12 mouse cellular contexts compared by ENCODE assay signal in genomic region chr5:138086842-138087241, GRCm38 (mm10). TPM values are rescaled to one million over a fixed set of nuclear protein-coding genes. Genes with fewer than 3 reads are reported as not detected.
DNase-seq lines count a peak whose midpoint lies in the region; ATAC-seq and TF ChIP-seq lines count a peak whose summit lies in the region.
"Had no signal": no experiment of that assay in that cellular context is flagged by ENCODE, and none has a peak within 500 bp of the region (broad histone marks: within the 10 kb centered on the region; RNA-seq: fewer than 3 reads in every experiment).

No protein-coding gene starts in this region.

- no peak for TF ChIP-seq CTCF in CH12.LX (conservative IDR thresholded peaks at IDR 0.05 in 1 of 2, IDR thresholded peaks at IDR 0.05 in 1 of 2; ENCODE audit: low read depth in 2 of 2, low read length in 2 of 2)

- no peak for TF ChIP-seq POLR2A in CH12.LX (IDR thresholded peaks at IDR 0.05; ENCODE audit: low read depth, low read length)

- dilution Hi-C loops in CH12.LX (cut with MboI; ENCODE audit: extremely low pct_ligation_motif_present, extremely low pct_unique_long_range_greater_than_20kb, low sequenced_read_pairs), result no loop called here

- H3K9me3 ChIP-seq in CH12.LX (replicated peaks; ENCODE audit: low read length), result no peaks in the 10 kb centered on the region
- no peaks in the 10 kb centered on the region for H3K9me3 ChIP-seq in embryonic facial prominence, embryonic 12.5 days
- H3K9me3 ChIP-seq in hindbrain, embryonic 16.5 days (ENCODE audit: control insufficient read depth, low read length), result no peaks in the 10 kb centered on the region
- no peaks in the 10 kb centered on the region for H3K9me3 ChIP-seq in midbrain, embryonic 11.5 days (ENCODE audit: control insufficient read depth, low read length)

- no peak for TF ChIP-seq EP300 in CH12.LX (IDR thresholded peaks at IDR 0.05; ENCODE audit: low read length)

- no peak for TF ChIP-seq RAD21 in CH12.LX (IDR thresholded peaks at IDR 0.05; ENCODE audit: low read depth, low read length)

- H3K4me3 ChIP-seq in CH12.LX (replicated peaks in 1 of 3; ENCODE audit: low read depth in 2 of 3, low read length in 2 of 3, poor library complexity in 1 of 3), result no peak overlapping the region
- peak overlapping the region; percentile 91; the same call in 1 of the 2 replicates for H3K4me3 ChIP-seq in embryonic facial prominence, embryonic 12.5 days
- H3K4me3 ChIP-seq in hindbrain, embryonic 16.5 days (ENCODE audit: low read length), result no peak overlapping the region
- H3K4me3 ChIP-seq in midbrain, embryonic 11.5 days (ENCODE audit: low read depth, low read length), result no peak overlapping the region

- H3K4me2 ChIP-seq in CH12.LX (ENCODE audit: insufficient read depth, low read depth, poor library complexity, severe bottlenecking), result no peak overlapping the region
- H3K4me2 ChIP-seq in embryonic facial prominence, embryonic 12.5 days (replicated peaks), result peak overlapping the region; percentile 78; the same call in 1 of the 2 replicates
- peak overlapping the region; percentile 72 for H3K4me2 ChIP-seq in hindbrain, embryonic 16.5 days (ENCODE audit: low read length)
- H3K4me2 ChIP-seq in midbrain, embryonic 11.5 days, result peak overlapping the region; percentile 60; the same call in 1 of the 2 replicates

- H3K4me1 ChIP-seq in CH12.LX (ENCODE audit: control insufficient read depth in 1 of 2, insufficient read depth in 2 of 2), result peaks cover 0 to 40% of the 10 kb centered on the region in 2 experiments; a peak in 2 of 4 replicates
- no peaks in the 10 kb centered on the region for H3K4me1 ChIP-seq in embryonic facial prominence, embryonic 12.5 days
- peaks cover 17% of the 10 kb centered on the region for H3K4me1 ChIP-seq in hindbrain, embryonic 16.5 days (ENCODE audit: control insufficient read depth, insufficient read depth, low read depth, low read length)
- H3K4me1 ChIP-seq in midbrain, embryonic 11.5 days (ENCODE audit: control insufficient read depth, insufficient read depth, low read length), result no peaks in the 10 kb centered on the region

- intact Hi-C loops in left cerebral cortex, postnatal 4 days (cut with DNase I), result no loop called here

- peaks cover 54% of the 10 kb centered on the region for H3K79me2 ChIP-seq in CH12.LX (replicated peaks; ENCODE audit: control insufficient read depth, extremely low read depth, insufficient read depth, poor library complexity, severe bottlenecking)

- H3K36me3 ChIP-seq in CH12.LX (replicated peaks in 1 of 2; ENCODE audit: control insufficient read depth in 1 of 2, insufficient read depth in 1 of 2, low read length in 1 of 2), result peaks cover 10 to 31% of the 10 kb centered on the region in 2 experiments
- no peaks in the 10 kb centered on the region for H3K36me3 ChIP-seq in embryonic facial prominence, embryonic 12.5 days
- H3K36me3 ChIP-seq in hindbrain, embryonic 16.5 days (ENCODE audit: control insufficient read depth, insufficient read depth, low read length), result 0 out of 2 replicates have a peak, but pooled peaks cover 4% of the 10 kb centered on the region
- no peaks in the 10 kb centered on the region for H3K36me3 ChIP-seq in midbrain, embryonic 11.5 days (ENCODE audit: control insufficient read depth, insufficient read depth, low read length)

- no peak for ATAC-seq in embryonic facial prominence, embryonic 12.5 days (ENCODE audit: insufficient number of reproducible peaks, insufficient read depth, low FRiP score, low TSS enrichment)
- ATAC-seq in hindbrain, embryonic 16.5 days, result no peak
- no peak for ATAC-seq in midbrain, embryonic 11.5 days (ENCODE audit: low FRiP score)

- 88% methylated on average over 3 of the region's 3 CpGs for WGBS in embryonic facial prominence, embryonic 12.5 days
- 70% methylated on average over 3 of the region's 3 CpGs for WGBS in hindbrain, embryonic 16.5 days
- WGBS in midbrain, embryonic 11.5 days, result 84% methylated on average over 3 of the region's 3 CpGs

- H3K27ac ChIP-seq in CH12.LX (ENCODE audit: insufficient read depth, low read depth), result no peak overlapping the region
- H3K27ac ChIP-seq in embryonic facial prominence, embryonic 12.5 days, result no peak overlapping the region
- H3K27ac ChIP-seq in hindbrain, embryonic 16.5 days (ENCODE audit: low read depth, low read length), result no peak overlapping the region
- H3K27ac ChIP-seq in midbrain, embryonic 11.5 days (ENCODE audit: low read depth, low read length), result no peak overlapping the region

- no peak for DNase-seq in CH12.LX (ENCODE audit: extremely low read depth)
- peak; percentile 65 for DNase-seq in midbrain, embryonic 11.5 days (ENCODE audit: low spot score, missing footprints)
- no peak for DNase-seq in thymus, postnatal 0 days (ENCODE audit: low spot score)
- DNase-seq in left cerebral cortex, postnatal 4 days, result no peak
- no peak for DNase-seq in gastrocnemius, postnatal 4 days (ENCODE audit: low spot score in 2 of 2)
- DNase-seq: adrenal gland, postnatal 25 days; thymus, postnatal 4 days had no signal

- in situ Hi-C loops in CH12.LX (cut with MboI; ENCODE audit: low pct_ligation_motif_present, low pct_unique_long_range_greater_than_20kb, low sequenced_read_pairs), result no loop called here

- peak overlapping the region; percentile 26; the same call in 1 of the 2 replicates for H3K9ac ChIP-seq in CH12.LX (ENCODE audit: insufficient read depth, low read depth)
- H3K9ac ChIP-seq in embryonic facial prominence, embryonic 12.5 days, result no peak overlapping the region
- H3K9ac ChIP-seq in hindbrain, embryonic 16.5 days (ENCODE audit: low read depth, low read length), result no peak overlapping the region
- H3K9ac ChIP-seq in midbrain, embryonic 11.5 days (ENCODE audit: low read length), result no peak overlapping the region

- no peaks in the 10 kb centered on the region for H3K27me3 ChIP-seq in CH12.LX (replicated peaks)
- no peaks in the 10 kb centered on the region for H3K27me3 ChIP-seq in embryonic facial prominence, embryonic 12.5 days
- no peaks in the 10 kb centered on the region for H3K27me3 ChIP-seq in hindbrain, embryonic 16.5 days (replicated peaks; ENCODE audit: control insufficient read depth, insufficient read depth, low read length)
- no peaks in the 10 kb centered on the region for H3K27me3 ChIP-seq in midbrain, embryonic 11.5 days (ENCODE audit: control insufficient read depth, insufficient read depth, low read length)

TF ChIP-seq in CH12.LX, 34 proteins besides CTCF, POLR2A, EP300 and RAD21:
- TF ChIP-seq IRF4 (IDR thresholded peaks at IDR 0.05; ENCODE audit: low read depth, low read length) (no peak), ELF1 (IDR thresholded peaks at IDR 0.05; ENCODE audit: low read depth, low read length) (no peak), MEF2A (IDR thresholded peaks at IDR 0.05; ENCODE audit: borderline replicate concordance, low read depth, low read length) (no peak), HCFC1 (IDR thresholded peaks at IDR 0.05; ENCODE audit: low read depth, low read length) (no peak), RCOR1 (conservative IDR thresholded peaks at IDR 0.05; ENCODE audit: low read depth, low read length) (no peak), ZNF384 (IDR thresholded peaks at IDR 0.05; ENCODE audit: low read depth, low read length) (no peak)

RNA-seq across cellular contexts. Expression of gene Zkscan1, which starts 2.0 kb away (rescaled TPM):
- total RNA-seq in CH12.LX (2012; rRNA removed) (9.5 and 10.5 TPM in 2 replicates), CH12.LX (2014; rRNA removed) (10.7 and 12.0 TPM in 2 replicates)
- 8.9 and 9.2 TPM in 2 replicates for polyA plus RNA-seq in CH12.LX (2012; ENCODE audit: insufficient read length, low read depth)
- 26.3 and 29.2 TPM in 2 replicates for polyA plus RNA-seq in embryonic facial prominence, embryonic 12.5 days (2016; fragmentation: Nextera tagmentation; extraction: Ambion mirVana)
- polyA plus RNA-seq in hindbrain, embryonic 16.5 days (2015; fragmentation: Nextera tagmentation; extraction: Ambion mirVana), result 15.9 and 20.5 TPM in 2 replicates
- polyA plus RNA-seq in midbrain, embryonic 11.5 days (2014; fragmentation: Nextera tagmentation; extraction: Ambion mirVana), result 39.1 and 45.0 TPM in 2 replicates
- polyA plus RNA-seq in thymus, postnatal 0 days (2015; fragmentation: Nextera tagmentation; extraction: Ambion mirVana), result 8.5 and 8.6 TPM in 2 replicates
- 10 to 100 TPM; 44.6 to 45.1 TPM for total RNA-seq in left cerebral cortex, postnatal 4 days (2021)
- total RNA-seq in gastrocnemius, postnatal 4 days (2021), result 10 to 100 TPM; 18.7 to 19.4 TPM

RNA-seq across cellular contexts. Expression of gene Zscan21, which starts 29.9 kb away (rescaled TPM):
- total RNA-seq in CH12.LX (2012; rRNA removed) (9.0 and 10.8 TPM in 2 replicates), CH12.LX (2014; rRNA removed) (9.0 and 9.6 TPM in 2 replicates)
- polyA plus RNA-seq in CH12.LX (2012; ENCODE audit: insufficient read length, low read depth), result 12.1 and 13.6 TPM in 2 replicates
- polyA plus RNA-seq in embryonic facial prominence, embryonic 12.5 days (2016; fragmentation: Nextera tagmentation; extraction: Ambion mirVana), result 80.7 and 85.4 TPM in 2 replicates
- polyA plus RNA-seq in hindbrain, embryonic 16.5 days (2015; fragmentation: Nextera tagmentation; extraction: Ambion mirVana), result 79.0 and 82.3 TPM in 2 replicates
- 113 and 122 TPM in 2 replicates for polyA plus RNA-seq in midbrain, embryonic 11.5 days (2014; fragmentation: Nextera tagmentation; extraction: Ambion mirVana)
- polyA plus RNA-seq in thymus, postnatal 0 days (2015; fragmentation: Nextera tagmentation; extraction: Ambion mirVana), result 39.4 and 40.9 TPM in 2 replicates
- total RNA-seq in left cerebral cortex, postnatal 4 days (2021), result 10 to 100 TPM; 34.9 to 35.7 TPM
- 10 to 100 TPM; 19.6 to 23.0 TPM for total RNA-seq in gastrocnemius, postnatal 4 days (2021)

RNA-seq across cellular contexts. Expression of gene Smok3c, which starts 33.8 kb away (rescaled TPM):
- not detected in 2 replicates for total RNA-seq in CH12.LX (2012; rRNA removed)
- total RNA-seq in CH12.LX (2014; rRNA removed), result not detected in 2 replicates
- not detected in 2 replicates for polyA plus RNA-seq in CH12.LX (2012; ENCODE audit: insufficient read length, low read depth)
- not detected in 2 replicates for polyA plus RNA-seq in embryonic facial prominence, embryonic 12.5 days (2016; fragmentation: Nextera tagmentation; extraction: Ambion mirVana)
- polyA plus RNA-seq in hindbrain, embryonic 16.5 days (2015; fragmentation: Nextera tagmentation; extraction: Ambion mirVana), result not detected in 2 replicates
- polyA plus RNA-seq in midbrain, embryonic 11.5 days (2014; fragmentation: Nextera tagmentation; extraction: Ambion mirVana), result not detected in 2 replicates
- polyA plus RNA-seq in thymus, postnatal 0 days (2015; fragmentation: Nextera tagmentation; extraction: Ambion mirVana), result not detected in 2 replicates
- total RNA-seq in left cerebral cortex, postnatal 4 days (2021), result not detected
- not detected for total RNA-seq in gastrocnemius, postnatal 4 days (2021)
- total RNA-seq: adrenal gland, postnatal 25 days; heart, postnatal 25 days; left cerebral cortex, adult 8-10 months; megakaryocyte-erythroid progenitor cell, adult 5-6 weeks had no signal
